Comparison of ENCODE assay signal across 12 mouse cellular contexts in genomic region chr9:75905497-75905896, GRCm38 (mm10).
DNase-seq lines count a peak whose midpoint lies in the region; ATAC-seq and TF ChIP-seq lines count a peak whose summit lies in the region.
"Had no signal": no experiment of that assay in that cellular context is flagged by ENCODE, and none has a peak within 500 bp of the region (broad histone marks: within the 10 kb centered on the region; RNA-seq: fewer than 3 reads in every experiment).

No protein-coding gene starts in this region.

- peak; percentile 71 for TF ChIP-seq CTCF in layer of hippocampus, adult 2 months (conservative IDR thresholded peaks at IDR 0.05)
- TF ChIP-seq CTCF in brain, embryonic 14.5 days (IDR thresholded peaks at IDR 0.05; ENCODE audit: borderline replicate concordance, extremely low read depth, insufficient read depth, insufficient read length), result peak; percentile 32; the same call in 1 of the 2 replicates

- H3K27ac ChIP-seq in layer of hippocampus, adult 2 months, result no peak overlapping the region
- H3K27ac ChIP-seq: liver, embryonic 15.5 days had no signal

- no peak for ATAC-seq in megakaryocyte-erythroid progenitor cell, adult 5-6 weeks (replicated peaks; ENCODE audit: low FRiP score, low TSS enrichment, poor library complexity, severe bottlenecking)

- no peak overlapping the region for H3K4me3 ChIP-seq in layer of hippocampus, adult 2 months
- H3K4me3 ChIP-seq: liver, embryonic 15.5 days; myocyte had no signal

- DNase-seq in cerebellum, adult 18-20 months, result peak; percentile 19 to 23
- no peak for DNase-seq in cerebellum, postnatal 36 days
- no peak for DNase-seq in layer of hippocampus, adult 2 months (ENCODE audit: low spot score in 2 of 2)
- DNase-seq in layer of hippocampus, adult 9-10 months (ENCODE audit: low spot score), result no peak
- peak; percentile 17 for DNase-seq in brain, embryonic 14.5 days (ENCODE audit: low read depth)
- peak; percentile 50 for DNase-seq in lung, postnatal 14 days
- no peak for DNase-seq in testis, postnatal 14 days (ENCODE audit: low spot score)
- DNase-seq: right cerebral cortex, postnatal 14 days; thymus, adult 2 months had no signal

- TF ChIP-seq POLR2A in brain, embryonic 14.5 days (IDR thresholded peaks at IDR 0.05; ENCODE audit: borderline replicate concordance, extremely low read depth, insufficient read depth, insufficient read length, poor library complexity, severe bottlenecking), result no peak

Comparison
In these comparisons a context has a peak if more than half of its experiments do, and no peak if none do; other contexts are left out.
1. DNase-seq: peak in cerebellum, adult 18-20 months (2 of 2), brain, embryonic 14.5 days (single experiment) and lung, postnatal 14 days (single experiment); none in cerebellum, postnatal 36 days (0 of 2), layer of hippocampus, adult 2 months (0 of 2), layer of hippocampus, adult 9-10 months (single experiment) and testis, postnatal 14 days (single experiment).